ENCODE assay signal across 8 mouse cellular contexts in genomic region chr7:25377100-25377700, GRCm38 (mm10). TPM values are rescaled to one million over a fixed set of nuclear protein-coding genes. Genes with fewer than 3 reads are reported as not detected.
DNase-seq lines count a peak whose midpoint lies in the region; ATAC-seq and TF ChIP-seq lines count a peak whose summit lies in the region.

No protein-coding gene starts in this region.

- TF ChIP-seq POLR2A in brain, embryonic 14.5 days (IDR thresholded peaks at IDR 0.05; ENCODE audit: borderline replicate concordance, extremely low read depth, insufficient read depth, insufficient read length, poor library complexity, severe bottlenecking): no peak
- TF ChIP-seq POLR2A in olfactory bulb, adult 2 months (IDR thresholded peaks at IDR 0.05; ENCODE audit: insufficient read depth, low read depth, low read length): no peak
- no peak for TF ChIP-seq POLR2A in thymus, adult 2 months (IDR thresholded peaks at IDR 0.05; ENCODE audit: control insufficient read depth, extremely low read depth, insufficient read depth, low read length, poor library complexity)

- intact Hi-C loops in left cerebral cortex, adult 2 months (cut with DNase I): loop anchor here (5.0 kb wide), 1 partner anchor 135 kb away; no protein-coding TSS in a partner anchor

- peak; percentile 26 for TF ChIP-seq CTCF in left cerebral cortex, adult 2 months (IDR thresholded peaks at IDR 0.05)
- peak; percentile 39; the same call in 1 of the 2 replicates for TF ChIP-seq CTCF in brain, embryonic 14.5 days (IDR thresholded peaks at IDR 0.05; ENCODE audit: borderline replicate concordance, extremely low read depth, insufficient read depth, insufficient read length)
- no peak for TF ChIP-seq CTCF in olfactory bulb, adult 2 months (IDR thresholded peaks at IDR 0.05; ENCODE audit: insufficient read depth, low read depth, low read length)
- TF ChIP-seq CTCF in thymus, adult 2 months (IDR thresholded peaks at IDR 0.05; ENCODE audit: borderline replicate concordance, control insufficient read depth, extremely low read depth, insufficient read depth, low read length, poor library complexity): no peak

- no peaks in the 10 kb centered on the region for H3K27me3 ChIP-seq in intestine, embryonic 14.5 days (replicated peaks; ENCODE audit: control insufficient read depth, insufficient read depth, low read length)
- H3K27me3 ChIP-seq in thymus, adult 2 months (ENCODE audit: control insufficient read depth, insufficient read depth, low read length): no peaks in the 10 kb centered on the region

- 41% methylated on average over 8 of the region's 8 CpGs for WGBS in intestine, embryonic 14.5 days
- 35% methylated on average over 8 of the region's 8 CpGs for WGBS in olfactory bulb, adult 2 months
- 71% methylated on average over 8 of the region's 8 CpGs for WGBS in thymus, adult 2 months

- no peaks in the 10 kb centered on the region for H3K9me3 ChIP-seq in intestine, embryonic 14.5 days (ENCODE audit: control insufficient read depth, low read length)

- no peak for ATAC-seq in intestine, embryonic 14.5 days (replicated peaks; ENCODE audit: low FRiP score, low TSS enrichment, low read depth)

- H3K4me3 ChIP-seq in left cerebral cortex, adult 2 months: peak overlapping the region; percentile 67
- no peak overlapping the region for H3K4me3 ChIP-seq in intestine, embryonic 14.5 days (ENCODE audit: low read depth, low read length)
- H3K4me3 ChIP-seq in olfactory bulb, adult 2 months (ENCODE audit: insufficient read depth, low read depth, low read length): peak overlapping the region; percentile 33
- no peak overlapping the region for H3K4me3 ChIP-seq in thymus, adult 2 months (ENCODE audit: control insufficient read depth, insufficient read depth, low read length)

- H3K4me2 ChIP-seq in intestine, embryonic 14.5 days (ENCODE audit: low read length): peak overlapping the region; percentile 53

- H3K9ac ChIP-seq in intestine, embryonic 14.5 days (ENCODE audit: low read length): no peak overlapping the region

- DNase-seq in left cerebral cortex, adult 2 months (ENCODE audit: extremely low spot score in 1 of 2, low spot score in 2 of 2): no peak
- DNase-seq in left cerebral cortex, adult 9 months (ENCODE audit: low spot score in 2 of 2): no peak
- peak; percentile 12 for DNase-seq in brain, embryonic 14.5 days (ENCODE audit: low read depth)
- no peak for DNase-seq in intestine, embryonic 14.5 days (ENCODE audit: low spot score)
- DNase-seq in thymus, adult 2 months: no peak
- DNase-seq in gastrocnemius, postnatal 10 days: no peak
- no peak for DNase-seq in cerebellum, postnatal 4 days (ENCODE audit: low spot score in 2 of 2)

- peaks cover 12% of the 10 kb centered on the region; the same call in 1 of the 2 replicates for H3K36me3 ChIP-seq in intestine, embryonic 14.5 days (ENCODE audit: control insufficient read depth, insufficient read depth, low read length)
- H3K36me3 ChIP-seq in thymus, adult 2 months (ENCODE audit: control insufficient read depth, insufficient read depth, low read length): no peaks in the 10 kb centered on the region

- H3K27ac ChIP-seq in left cerebral cortex, adult 2 months: peak overlapping the region; percentile 82
- H3K27ac ChIP-seq in intestine, embryonic 14.5 days (ENCODE audit: low read depth): no peak overlapping the region
- no peak overlapping the region for H3K27ac ChIP-seq in olfactory bulb, adult 2 months (ENCODE audit: insufficient read depth, low read depth, low read length)
- no peak overlapping the region for H3K27ac ChIP-seq in thymus, adult 2 months (ENCODE audit: control insufficient read depth, insufficient read depth, low read length)

- peaks cover 7% of the 10 kb centered on the region for H3K4me1 ChIP-seq in intestine, embryonic 14.5 days (replicated peaks; ENCODE audit: control insufficient read depth, insufficient read depth, low read length)
- peaks cover 10% of the 10 kb centered on the region for H3K4me1 ChIP-seq in olfactory bulb, adult 2 months (ENCODE audit: control insufficient read depth, insufficient read depth, low read length)
- peaks cover 11% of the 10 kb centered on the region for H3K4me1 ChIP-seq in thymus, adult 2 months (replicated peaks; ENCODE audit: control insufficient read depth, insufficient read depth, low read length)

RNA-seq across cellular contexts. Expression of gene Cnfn, which starts 7.7 kb away (rescaled TPM):
- total RNA-seq in left cerebral cortex, adult 2 months (2021): not detected
- 1.2 TPM in 1 of 2 replicates, not detected in the other for polyA plus RNA-seq in brain, embryonic 14.5 days (2012; rRNA removed)
- not detected in 2 replicates for polyA plus RNA-seq in intestine, embryonic 14.5 days (2014; fragmentation: Nextera tagmentation; extraction: Ambion mirVana)
- polyA plus RNA-seq in olfactory bulb, adult 2 months (2012; ENCODE audit: insufficient read depth, insufficient read length, low replicate concordance, missing spikeins): not detected in 2 replicates
- 13.4 and 20.6 TPM in 2 replicates for polyA plus RNA-seq in thymus, adult 2 months (2012; rRNA removed)
- not detected for total RNA-seq in gastrocnemius, postnatal 10 days (2021)

RNA-seq across cellular contexts. Expression of gene Lipe, which starts 21.3 kb away (rescaled TPM):
- 1 to 10 TPM; 7.5 to 7.8 TPM for total RNA-seq in left cerebral cortex, adult 2 months (2021)
- polyA plus RNA-seq in brain, embryonic 14.5 days (2012; rRNA removed): 12.0 and 13.0 TPM in 2 replicates
- polyA plus RNA-seq in intestine, embryonic 14.5 days (2014; fragmentation: Nextera tagmentation; extraction: Ambion mirVana): 3.6 and 4.9 TPM in 2 replicates
- polyA plus RNA-seq in olfactory bulb, adult 2 months (2012; ENCODE audit: insufficient read depth, insufficient read length, low replicate concordance, missing spikeins): not detected in 2 replicates
- polyA plus RNA-seq in thymus, adult 2 months (2012; rRNA removed): 75.3 and 91.6 TPM in 2 replicates
- 10 to 100 TPM; 18.2 to 18.4 TPM for total RNA-seq in gastrocnemius, postnatal 10 days (2021)

RNA-seq across cellular contexts. Expression of gene Cxcl17, which starts 35.5 kb away (rescaled TPM):
- not detected for total RNA-seq in left cerebral cortex, adult 2 months (2021)
- not detected in 2 replicates for polyA plus RNA-seq in brain, embryonic 14.5 days (2012; rRNA removed)
- 0.42 TPM in 1 of 2 replicates, not detected in the other for polyA plus RNA-seq in intestine, embryonic 14.5 days (2014; fragmentation: Nextera tagmentation; extraction: Ambion mirVana)
- polyA plus RNA-seq in olfactory bulb, adult 2 months (2012; ENCODE audit: insufficient read depth, insufficient read length, low replicate concordance, missing spikeins): not detected in 2 replicates
- polyA plus RNA-seq in thymus, adult 2 months (2012; rRNA removed): 0.56 and 1.2 TPM in 2 replicates
- not detected for total RNA-seq in gastrocnemius, postnatal 10 days (2021)

Comparison
In these comparisons a context has a peak if more than half of its experiments do, and no peak if none do; other contexts are left out.
1. H3K4me3 ChIP-seq: peak in left cerebral cortex, adult 2 months (single experiment) and olfactory bulb, adult 2 months (single experiment); none in intestine, embryonic 14.5 days (single experiment) and thymus, adult 2 months (single experiment).
2. CTCF ChIP-seq: peak in left cerebral cortex, adult 2 months (single experiment) and brain, embryonic 14.5 days (single experiment); none in olfactory bulb, adult 2 months (single experiment) and thymus, adult 2 months (single experiment).